Mouse (Mus musculus) activated CD4-positive, CD25-positive, alpha-beta regulatory T cell, adult 9 weeks (primary cell): ENCODE data around the gene Efhc1. TPM values are rescaled to one million over a fixed set of nuclear protein-coding genes. Genes with fewer than 3 reads are reported as not detected.

Source experiments
- polyA plus RNA-seq: library from polyadenylated mRNA; unstranded; fragments of 100-300 nt; shearing (Covaris generic); gene quantifications from one replicate; pipeline ENCODE4 v1.2.1, GENCODE M21; 2017

The Efhc1 gene
- 0.46 TPM for polyA plus RNA-seq

GRCm38 (mm10) chr1:20951300-20951763 lies at the start of gene Efhc1:
Gene Efhc1, plus strand, starts transcription at chr1:20951626.

Other genes starting within 250 kb of the Efhc1 start
- not detected for gene Il17a, start 220.7 kb upstream of the Efhc1 start, polyA plus RNA-seq
- not detected for gene Il17f, start 161.0 kb upstream of the Efhc1 start, polyA plus RNA-seq
- gene Mcm3, start 131.3 kb upstream of the Efhc1 start, polyA plus RNA-seq = 72.6 TPM
- 9.1 TPM for gene Paqr8, start 61.0 kb upstream of the Efhc1 start, polyA plus RNA-seq
- gene Tram2, start 127.6 kb downstream of the Efhc1 start, polyA plus RNA-seq = 5.7 TPM